Mouse (Mus musculus) cerebellum, adult 2 months (tissue): ENCODE measurements around the gene Jakmip3. TPM values are rescaled to one million over a fixed set of nuclear protein-coding genes. Genes with fewer than 3 reads are reported as not detected.
A peak's percentile ranks its signal among the peaks of the same experiment; 100 is the strongest.

ENCODE experiments used
- DNase-seq, 2 experiments: peaks; one replicate each; pipeline ENCODE4 v3.0.0; 2021
- H3K27ac ChIP-seq: fragments of 200-500 bp; 2 replicates; pipeline ENCODE4 v1.5.1; 2012; ENCODE audit warnings: low read length, control low read depth, inconsistent platforms; ENCODE audit not compliant: insufficient read depth
- H3K27me3 ChIP-seq: fragments of 200-500 bp; 2 replicates; pipeline ENCODE4 v1.6.1; 2012; ENCODE audit warnings: inconsistent platforms, mild to moderate bottlenecking, low read length, moderate library complexity; ENCODE audit not compliant: control insufficient read depth, insufficient read depth
- H3K4me1 ChIP-seq: fragments of 200-500 bp; 2 replicates; pipeline ENCODE4 v1.6.1; 2011; ENCODE audit warnings: low read length; ENCODE audit not compliant: control insufficient read depth, insufficient read depth
- H3K4me3 ChIP-seq: fragments of 200-500 bp; replicated peaks from 2 replicates; pipeline ENCODE3; 2011; ENCODE audit warnings: mild to moderate bottlenecking, low read depth, low read length, control low read depth; ENCODE audit not compliant: insufficient read depth
- CTCF ChIP-seq: fragments of 200-500 bp; IDR thresholded peaks from 2 replicates; pipeline ENCODE4 v1.5.1; 2011; ENCODE audit warnings: low read depth, mild to moderate bottlenecking, control low read depth, low read length, moderate library complexity, borderline replicate concordance; ENCODE audit not compliant: insufficient read depth
- POLR2A ChIP-seq: fragments of 200-500 bp; IDR thresholded peaks from 2 replicates; pipeline ENCODE4 v1.6.1; 2011; ENCODE audit warnings: low read length, control low read depth, borderline replicate concordance; ENCODE audit not compliant: insufficient read depth
- WGBS: fragments of 180-500 bp; shearing (Covaris S2); methylation state at CpG from one replicate; pipeline ENCODE4 v1.1.7; 2018; 5-methylcytosine and 5-hydroxymethylcytosine counted together
- polyA plus RNA-seq: library from polyadenylated mRNA; depleted of rRNA; stranded (reverse); fragments of >200 nt; gene quantifications from 2 replicates; pipeline ENCODE4 v1.2.3, GENCODE M21; 2012

Jakmip3 gene
- polyA plus RNA-seq, 1 experiment = 47.6 TPM

GRCm38 (mm10) chr7:139075054-139075794 lies 134.7 kb downstream of the Jakmip3 start:
- 71% methylated on average over 14 of the region's 14 CpGs for WGBS

GRCm38 (mm10) chr7:139077283-139077682 lies 136.8 kb downstream of the Jakmip3 start:
- peak overlapping the region; percentile 72 for H3K27ac ChIP-seq
- peak; percentile 72 to 86 for DNase-seq
- H3K4me1 ChIP-seq = peaks cover 31% of the 10 kb centered on the region
- no peak overlapping the region for H3K4me3 ChIP-seq
- H3K27me3 ChIP-seq = no peaks in the 10 kb centered on the region
- TF ChIP-seq POLR2A = no peak
- no peak for TF ChIP-seq CTCF
- WGBS = 9% methylated on average over 7 of the region's 7 CpGs

More at GRCm38 (mm10) chr7:139075054-139075794, 134.7 kb downstream of the Jakmip3 start:
- no peak for TF ChIP-seq CTCF
- no peak for TF ChIP-seq POLR2A
- no peak for DNase-seq
- peaks cover 31% of the 10 kb centered on the region for H3K4me1 ChIP-seq
- no peak overlapping the region for H3K27ac ChIP-seq
- no peaks in the 10 kb centered on the region for H3K27me3 ChIP-seq
- H3K4me3 ChIP-seq = no peak overlapping the region

GRCm38 (mm10) chr7:139078181-139078580 lies 137.7 kb downstream of the Jakmip3 start:
- H3K4me1 ChIP-seq = peaks cover 31% of the 10 kb centered on the region
- H3K4me3 ChIP-seq = no peak overlapping the region
- TF ChIP-seq CTCF (no peak), POLR2A (no peak)
- no peak overlapping the region for H3K27ac ChIP-seq
- peak; percentile 39 to 48 for DNase-seq
- H3K27me3 ChIP-seq = no peaks in the 10 kb centered on the region
- WGBS = 24% methylated on average over 6 of the region's 6 CpGs

- no peak for DNase-seq
- H3K4me3 ChIP-seq = no peak overlapping the region
- no peak overlapping the region for H3K27ac ChIP-seq
- H3K4me1 ChIP-seq = peaks cover 31% of the 10 kb centered on the region
- WGBS = 89% methylated on average over 7 of the region's 7 CpGs
- H3K27me3 ChIP-seq = no peaks in the 10 kb centered on the region
- TF ChIP-seq POLR2A (no peak), CTCF (no peak)
Observed at GRCm38 (mm10) chr7:139079141-139079540, 138.6 kb downstream of the Jakmip3 start.

GRCm38 (mm10) chr7:139080714-139081113 lies 140.2 kb downstream of the Jakmip3 start:
- Histone ChIP-seq H3K4me3 (no peak overlapping the region), H3K4me1 (peaks cover 38% of the 10 kb centered on the region), H3K27me3 (no peaks in the 10 kb centered on the region), H3K27ac (no peak overlapping the region)
- peak in 1 of 2 experiments; percentile 25 for DNase-seq
- 79% methylated on average over 4 of the region's 4 CpGs for WGBS
- TF ChIP-seq POLR2A (no peak), CTCF (peak; percentile 55; the same call in 1 of the 2 replicates)

GRCm38 (mm10) chr7:139081158-139081557 lies 140.6 kb downstream of the Jakmip3 start:
- Histone ChIP-seq H3K4me1 (peaks cover 34% of the 10 kb centered on the region), H3K4me3 (no peak overlapping the region), H3K27ac (no peak overlapping the region), H3K27me3 (no peaks in the 10 kb centered on the region)
- no peak for DNase-seq
- WGBS = 58% methylated on average over 5 of the region's 5 CpGs
- no peak for TF ChIP-seq CTCF
- TF ChIP-seq POLR2A = no peak

GRCm38 (mm10) chr7:139082281-139082680 lies 141.8 kb downstream of the Jakmip3 start:
- Histone ChIP-seq H3K4me3 (no peak overlapping the region), H3K27ac (no peak overlapping the region), H3K4me1 (peaks cover 23% of the 10 kb centered on the region), H3K27me3 (no peaks in the 10 kb centered on the region)
- DNase-seq = no peak
- 72% methylated on average over 8 of the region's 8 CpGs for WGBS
- no peak for TF ChIP-seq CTCF
- TF ChIP-seq POLR2A = no peak

GRCm38 (mm10) chr7:139084316-139084715 lies 143.8 kb downstream of the Jakmip3 start:
- WGBS = 73% methylated on average over 1 of the region's 1 CpGs
- Histone ChIP-seq H3K27me3 (no peaks in the 10 kb centered on the region), H3K27ac (no peak overlapping the region), H3K4me1 (peaks cover 7% of the 10 kb centered on the region; the same call in 1 of the 2 replicates), H3K4me3 (no peak overlapping the region)
- no peak for TF ChIP-seq POLR2A
- no peak for TF ChIP-seq CTCF
- DNase-seq = no peak
